Mouse (Mus musculus) forebrain, embryonic 12.5 days (tissue): ENCODE measurements around the gene Tmem274. TPM values are rescaled to one million over a fixed set of nuclear protein-coding genes. Genes with fewer than 3 reads are reported as not detected.
"Not testable (repeated sequence)": the region's sequence is repeated elsewhere in the genome, so short reads cannot be mapped to it uniquely, and the experiment has no call there.

ENCODE experiments used
- ATAC-seq: fragments of 200-750 bp; cut with Nextera tagmentation; 2 replicates; pipeline ENCODE4 v1.8.0; 2017; ENCODE audit warnings: moderate TSS enrichment; ENCODE audit not compliant: low FRiP score
- H3K27ac ChIP-seq: fragments of 300-500 bp; sonication (generic); 2 replicates; pipeline ENCODE4 v1.5.1; 2016; ENCODE audit warnings: mild to moderate bottlenecking
- H3K27me3 ChIP-seq: fragments of 300-500 bp; sonication (generic); 2 replicates; pipeline ENCODE4 v1.6.1; 2016; ENCODE audit warnings: mild to moderate bottlenecking
- H3K36me3 ChIP-seq: fragments of 300-500 bp; sonication (generic); replicated peaks from 2 replicates; pipeline ENCODE4 v1.6.1; 2016; ENCODE audit warnings: mild to moderate bottlenecking
- H3K4me1 ChIP-seq: fragments of 300-500 bp; sonication (generic); 2 replicates; pipeline ENCODE4 v1.6.1; 2016
- H3K4me2 ChIP-seq: fragments of 300-500 bp; sonication (generic); 2 replicates; pipeline ENCODE4 v1.6.1; 2016; ENCODE audit warnings: mild to moderate bottlenecking, moderate library complexity
- H3K4me3 ChIP-seq: fragments of 300-500 bp; sonication (generic); replicated peaks from 2 replicates; pipeline ENCODE4 v1.5.1; 2016; ENCODE audit warnings: mild to moderate bottlenecking
- H3K9ac ChIP-seq: fragments of 300-500 bp; sonication (generic); 2 replicates; pipeline ENCODE4 v1.6.1; 2016; ENCODE audit warnings: mild to moderate bottlenecking
- H3K9me3 ChIP-seq: fragments of 300-500 bp; sonication (generic); 2 replicates; pipeline ENCODE4 v1.6.1; 2016
- WGBS: fragments of 180-500 bp; shearing (Covaris S2); methylation state at CpG from one replicate; pipeline ENCODE4 v1.1.7; 2016; 5-methylcytosine and 5-hydroxymethylcytosine counted together
- polyA plus RNA-seq: library from polyadenylated mRNA; unstranded; fragments of >200 nt; fragmentation: Nextera tagmentation; extraction: Ambion mirVana; gene quantifications from 2 replicates; pipeline ENCODE4 v1.2.1, GENCODE M21; 2016

Gene Tmem274
- 0.55 and 0.69 TPM in 2 replicates for polyA plus RNA-seq

DNA sequence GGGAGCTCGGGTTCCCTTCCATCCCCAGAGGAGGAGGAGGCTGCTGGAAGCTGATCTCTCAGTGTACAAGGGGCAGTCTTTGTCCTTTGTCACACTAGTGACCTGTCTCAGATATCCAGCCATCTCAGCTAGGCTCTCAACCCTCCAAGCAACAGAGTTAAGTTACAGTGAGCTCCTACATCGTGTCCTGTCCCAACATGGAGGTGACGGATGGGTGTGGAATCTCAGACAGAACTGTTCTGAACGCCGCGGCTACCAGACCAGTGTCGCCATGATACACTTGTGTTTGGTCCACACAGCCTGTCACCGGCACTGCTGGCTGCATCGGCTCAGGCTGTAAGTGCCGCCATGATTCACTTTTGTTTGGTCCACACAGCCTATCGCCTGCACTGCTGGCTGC lies at the start of gene Tmem274:
Tmem274 (plus strand) TSS at position 301 of the 400 bp plus-strand sequence.
- Histone ChIP-seq H3K4me3 (no peak within 1 kb of the TSS), H3K27ac (no peak within 1 kb of the TSS), H3K9me3 (no peaks in the 10 kb centered on the region), H3K36me3 (peaks cover 19% of the 10 kb centered on the region), H3K9ac (no peak within 1 kb of the TSS), H3K4me1 (no peaks in the 10 kb centered on the region), H3K27me3 (no peaks in the 10 kb centered on the region), H3K4me2 (no peak within 1 kb of the TSS)
- 87% methylated on average over 11 of the region's 11 CpGs for WGBS
- no peak for ATAC-seq

DNA sequence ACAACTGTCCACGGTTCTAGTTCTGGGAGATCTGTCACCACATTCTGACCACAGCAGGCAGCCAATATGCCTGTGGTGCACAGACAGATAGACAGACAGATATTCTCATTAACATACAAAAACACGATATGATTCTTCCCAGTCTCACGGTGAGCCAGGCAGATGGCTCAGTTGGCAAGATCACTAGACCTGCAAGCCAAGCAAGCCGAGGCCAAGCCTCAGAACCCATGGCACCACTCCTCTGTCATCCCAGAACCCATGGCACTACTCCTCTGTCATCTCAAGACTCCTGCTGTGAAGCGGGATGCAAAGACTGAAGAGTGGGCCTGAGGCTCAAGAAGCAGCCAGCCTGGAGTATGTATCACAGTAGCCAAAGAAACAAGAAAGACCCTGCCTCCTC lies 47.6 kb upstream of the Tmem274 start:
- H3K9ac ChIP-seq = no peak overlapping the region
- 82% methylated on average over 5 of the region's 5 CpGs for WGBS

DNA sequence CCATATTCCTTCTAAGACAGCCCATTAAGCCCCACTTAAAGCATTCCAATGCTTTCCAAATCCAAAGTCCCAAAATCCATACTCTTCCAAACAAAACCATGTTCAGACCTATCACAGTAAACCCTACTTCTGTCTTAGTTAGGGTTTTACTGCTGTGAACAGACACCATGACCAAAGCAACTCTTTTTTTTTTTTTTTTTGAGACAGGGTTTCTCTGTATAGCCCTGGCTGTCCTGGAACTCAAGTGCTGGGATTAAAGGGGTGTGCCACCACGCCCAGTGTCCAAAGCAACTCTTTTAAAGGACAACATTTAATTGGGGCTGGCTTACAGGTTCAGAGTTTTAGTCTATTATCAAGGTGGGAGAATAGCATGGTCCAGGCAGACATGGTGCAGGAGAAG lies 45.3 kb upstream of the Tmem274 start:
- not testable (repeated sequence) for H3K4me1 ChIP-seq, H3K4me3 ChIP-seq, H3K9ac ChIP-seq, H3K9me3 ChIP-seq, H3K4me2 ChIP-seq, H3K36me3 ChIP-seq, ATAC-seq, H3K27me3 ChIP-seq, H3K27ac ChIP-seq
- WGBS = 76% methylated on average over 1 of the region's 1 CpGs

More for the DNA sequence above, 47.6 kb upstream of the Tmem274 start:
- no peak overlapping the region for H3K4me3 ChIP-seq
- H3K27ac ChIP-seq = no peak overlapping the region
- no peaks in the 10 kb centered on the region for H3K9me3 ChIP-seq
- ATAC-seq = no peak
- H3K27me3 ChIP-seq = no peaks in the 10 kb centered on the region
- H3K4me2 ChIP-seq = no peak overlapping the region
- no peaks in the 10 kb centered on the region for H3K36me3 ChIP-seq
- peaks cover 7% of the 10 kb centered on the region for H3K4me1 ChIP-seq

DNA sequence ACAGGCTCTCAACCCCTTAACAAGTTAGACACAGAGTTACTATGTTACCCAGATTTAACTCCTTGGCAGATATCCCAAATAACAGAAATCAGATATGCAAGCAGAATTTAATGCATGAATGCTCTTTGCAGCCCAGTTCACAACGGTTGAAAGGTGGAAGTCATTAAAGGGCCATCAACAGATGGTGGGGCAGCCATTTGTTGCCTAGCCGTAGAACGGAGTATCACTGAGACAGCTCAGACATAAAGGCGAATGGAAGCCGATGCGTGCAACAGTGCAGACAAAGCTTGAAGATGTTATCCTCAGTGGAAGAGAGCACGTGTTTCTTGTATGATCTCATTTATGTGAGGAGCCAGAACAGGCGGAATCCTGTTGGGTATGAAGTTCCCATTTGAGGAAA lies 36.6 kb upstream of the Tmem274 start:
- Histone ChIP-seq H3K27ac (no peak overlapping the region), H3K36me3 (no peaks in the 10 kb centered on the region), H3K9ac (no peak overlapping the region), H3K4me2 (no peak overlapping the region), H3K4me1 (peaks cover 12% of the 10 kb centered on the region), H3K4me3 (no peak overlapping the region), H3K9me3 (no peaks in the 10 kb centered on the region), H3K27me3 (no peaks in the 10 kb centered on the region)
- no peak for ATAC-seq
- WGBS = 73% methylated on average over 8 of the region's 8 CpGs

DNA sequence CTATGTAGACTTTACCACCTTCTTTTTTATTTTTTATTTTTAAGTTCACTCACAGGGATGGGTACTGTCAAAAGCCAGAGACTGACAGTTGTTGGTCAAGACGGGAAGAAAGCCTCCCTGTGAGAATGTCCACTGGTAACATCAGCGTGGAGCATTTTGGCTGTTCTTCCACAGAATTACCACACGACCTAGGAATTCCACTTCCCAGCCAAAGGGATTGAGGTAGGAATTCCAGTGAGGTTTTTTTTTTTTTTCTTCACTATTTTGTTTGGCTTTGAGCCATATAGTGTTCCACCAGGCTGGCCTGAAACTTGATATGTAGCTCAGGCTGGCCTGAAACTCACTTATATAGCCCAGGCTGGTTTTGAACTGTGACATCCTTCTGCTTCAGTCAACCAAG lies 34.7 kb upstream of the Tmem274 start:
- Histone ChIP-seq H3K27me3 (no peaks in the 10 kb centered on the region), H3K36me3 (no peaks in the 10 kb centered on the region), H3K9me3 (no peaks in the 10 kb centered on the region), H3K27ac (no peak overlapping the region), H3K9ac (no peak overlapping the region), H3K4me3 (no peak overlapping the region), H3K4me2 (no peak overlapping the region), H3K4me1 (peaks cover 21% of the 10 kb centered on the region)
- 70% methylated on average over 3 of the region's 3 CpGs for WGBS
- ATAC-seq = no peak

DNA sequence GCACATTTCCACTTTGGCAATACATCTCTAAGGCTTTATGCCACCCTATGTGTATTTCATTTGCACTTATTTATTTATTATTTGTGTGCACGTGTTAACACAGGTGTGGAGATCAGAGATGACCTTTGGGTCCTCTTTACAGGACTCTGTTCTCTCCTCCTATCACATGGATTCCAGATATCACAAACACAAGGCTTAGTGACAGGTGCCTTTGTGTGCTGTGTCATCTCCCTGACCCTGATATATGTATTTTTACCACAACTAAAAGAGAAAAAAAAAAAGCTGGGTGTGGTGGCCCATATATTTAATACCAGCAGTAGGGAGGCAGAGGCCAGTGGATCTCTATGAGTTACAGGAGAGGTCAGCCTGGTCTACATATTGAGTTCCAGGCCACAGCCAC lies 32.7 kb upstream of the Tmem274 start:
- WGBS = 74% methylated on average over 1 of the region's 1 CpGs
- peaks cover 21% of the 10 kb centered on the region for H3K4me1 ChIP-seq
- H3K36me3 ChIP-seq = no peaks in the 10 kb centered on the region
- no peak overlapping the region for H3K4me3 ChIP-seq
- no peaks in the 10 kb centered on the region for H3K27me3 ChIP-seq
- peak overlapping the region; percentile 61; the same call in 1 of the 2 replicates for H3K9ac ChIP-seq
- peak overlapping the region; percentile 59 for H3K4me2 ChIP-seq
- no peak for ATAC-seq
- H3K9me3 ChIP-seq = no peaks in the 10 kb centered on the region
- peak overlapping the region; percentile 95 for H3K27ac ChIP-seq

DNA sequence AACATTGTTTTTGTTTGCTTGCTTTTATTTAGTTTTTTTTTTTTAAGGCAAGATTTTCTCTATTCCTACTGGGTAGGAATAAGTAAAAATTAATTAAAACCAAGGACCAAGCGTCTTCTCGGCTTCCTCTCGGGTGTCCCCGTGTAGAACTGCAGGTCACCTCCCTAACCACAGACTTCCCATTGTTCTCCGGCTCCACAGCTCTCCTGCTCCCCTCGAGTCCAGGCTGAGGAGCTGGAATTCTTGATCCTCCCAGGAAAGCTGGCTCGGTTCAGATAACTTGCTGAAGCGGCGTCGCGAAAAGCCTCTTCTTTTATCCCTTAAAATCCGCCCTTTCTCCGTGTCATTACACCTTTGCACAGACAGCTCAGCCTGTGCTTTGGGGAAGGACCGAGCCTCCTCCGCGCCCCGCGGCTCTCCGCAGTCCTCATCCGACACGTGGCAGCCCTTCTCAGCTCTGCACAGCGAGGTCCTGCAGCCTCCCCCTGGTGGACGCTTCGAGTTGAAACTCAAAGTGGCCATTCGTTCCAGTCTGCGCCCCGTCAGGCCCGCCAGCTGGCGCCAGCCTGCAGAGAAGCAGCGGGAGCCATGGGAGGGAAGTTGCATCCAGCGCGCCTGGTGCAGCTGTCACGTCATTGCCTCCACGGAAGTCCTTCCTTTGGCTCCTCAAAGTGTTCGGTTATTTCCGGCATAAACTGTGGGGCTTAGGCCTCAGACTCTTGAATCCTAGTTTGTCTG lies 32.0 kb upstream of the Tmem274 start:
- WGBS = under 1% methylated on average over 36 of the region's 36 CpGs

DNA sequence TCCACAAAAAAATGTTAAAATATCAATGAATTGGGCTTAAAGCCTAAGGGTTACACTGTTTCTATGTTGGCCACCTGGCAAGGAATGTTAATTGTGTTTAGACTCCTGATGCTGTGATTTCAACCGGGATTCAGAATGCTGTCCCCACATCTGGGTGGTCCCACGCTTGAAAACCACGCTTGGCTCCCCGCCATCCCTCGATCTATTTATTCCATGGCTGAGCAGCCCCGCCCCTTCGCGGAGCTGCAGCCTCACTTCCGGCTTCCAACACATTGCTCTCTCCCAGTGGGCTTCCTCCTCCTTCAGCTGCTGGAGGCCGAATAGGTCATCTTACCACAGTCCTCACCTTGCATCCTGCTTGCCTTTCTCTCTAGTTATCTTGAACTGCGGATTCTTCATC lies 31.3 kb upstream of the Tmem274 start:
- H3K27me3 ChIP-seq = no peaks in the 10 kb centered on the region
- WGBS = under 1% methylated on average over 11 of the region's 11 CpGs
- peak overlapping the region; percentile 33; the same call in 1 of the 2 replicates for H3K4me3 ChIP-seq
- H3K27ac ChIP-seq = peak overlapping the region; percentile 95
- H3K4me1 ChIP-seq = peaks cover 21% of the 10 kb centered on the region
- H3K9ac ChIP-seq = peak overlapping the region; percentile 61; the same call in 1 of the 2 replicates
- peak overlapping the region; percentile 59 for H3K4me2 ChIP-seq
- H3K9me3 ChIP-seq = no peaks in the 10 kb centered on the region
- no peaks in the 10 kb centered on the region for H3K36me3 ChIP-seq
- ATAC-seq = peak; percentile 68

More for the DNA sequence above, 32.0 kb upstream of the Tmem274 start:
- no peaks in the 10 kb centered on the region for H3K36me3 ChIP-seq
- ATAC-seq = peak; percentile 98
- H3K9ac ChIP-seq = peak overlapping the region; percentile 61
- H3K27me3 ChIP-seq = no peaks in the 10 kb centered on the region
- H3K4me1 ChIP-seq = peaks cover 21% of the 10 kb centered on the region
- H3K9me3 ChIP-seq = no peaks in the 10 kb centered on the region
- peak overlapping the region; percentile 59 for H3K4me2 ChIP-seq
- peak overlapping the region; percentile 95 for H3K27ac ChIP-seq
- H3K4me3 ChIP-seq = peak overlapping the region; percentile 33

DNA sequence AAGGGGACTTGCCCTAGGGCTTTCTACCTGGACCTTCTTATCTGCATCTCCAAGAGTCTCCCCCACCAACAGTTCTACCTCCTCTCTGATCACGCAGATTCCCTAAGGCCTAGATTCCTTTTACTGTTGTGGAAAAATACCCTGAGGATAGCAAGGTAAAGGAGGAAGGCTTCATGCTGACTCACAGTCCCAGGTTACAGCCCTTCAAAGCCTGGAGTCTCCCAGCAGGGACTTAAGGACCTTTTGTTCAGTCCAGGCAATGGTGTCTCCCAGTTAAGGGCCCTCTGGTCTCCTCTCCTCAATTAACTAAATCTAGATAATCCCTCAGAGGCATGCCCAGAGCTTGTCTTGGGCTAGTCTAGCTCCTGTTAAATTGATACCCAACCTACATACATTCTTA lies 30.9 kb upstream of the Tmem274 start:
- Histone ChIP-seq H3K4me3 (no peak overlapping the region), H3K27ac (peak overlapping the region; percentile 95), H3K27me3 (no peaks in the 10 kb centered on the region), H3K9me3 (no peaks in the 10 kb centered on the region), H3K36me3 (no peaks in the 10 kb centered on the region), H3K4me2 (peak overlapping the region; percentile 59), H3K9ac (no peak overlapping the region), H3K4me1 (peaks cover 21% of the 10 kb centered on the region)
- no peak for ATAC-seq
- 8% methylated on average over 1 of the region's 1 CpGs for WGBS

DNA sequence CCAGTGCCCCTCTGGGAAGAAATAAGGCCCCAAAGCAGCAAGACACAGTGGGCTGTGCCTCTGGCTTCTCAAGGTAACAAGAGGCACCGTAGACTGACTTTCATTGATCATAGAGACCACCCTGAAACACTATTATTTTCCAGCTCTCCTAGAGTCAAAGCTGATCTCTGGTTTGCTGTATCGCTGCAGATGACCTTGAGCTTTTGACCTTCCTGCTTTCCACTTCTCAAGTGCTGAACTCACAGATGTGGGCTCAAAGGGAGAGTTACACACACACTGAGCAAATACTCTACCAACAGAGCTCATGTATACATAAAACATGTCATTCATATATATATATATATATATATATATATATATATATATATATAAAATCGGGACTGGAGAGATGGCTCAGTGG lies 26.5 kb upstream of the Tmem274 start:
- Histone ChIP-seq H3K4me1 (peaks cover 8% of the 10 kb centered on the region), H3K4me3 (no peak overlapping the region), H3K27ac (no peak overlapping the region), H3K9me3 (no peaks in the 10 kb centered on the region), H3K27me3 (no peaks in the 10 kb centered on the region), H3K36me3 (no peaks in the 10 kb centered on the region), H3K9ac (no peak overlapping the region), H3K4me2 (no peak overlapping the region)
- 93% methylated on average over 3 of the region's 3 CpGs for WGBS
- no peak for ATAC-seq

DNA sequence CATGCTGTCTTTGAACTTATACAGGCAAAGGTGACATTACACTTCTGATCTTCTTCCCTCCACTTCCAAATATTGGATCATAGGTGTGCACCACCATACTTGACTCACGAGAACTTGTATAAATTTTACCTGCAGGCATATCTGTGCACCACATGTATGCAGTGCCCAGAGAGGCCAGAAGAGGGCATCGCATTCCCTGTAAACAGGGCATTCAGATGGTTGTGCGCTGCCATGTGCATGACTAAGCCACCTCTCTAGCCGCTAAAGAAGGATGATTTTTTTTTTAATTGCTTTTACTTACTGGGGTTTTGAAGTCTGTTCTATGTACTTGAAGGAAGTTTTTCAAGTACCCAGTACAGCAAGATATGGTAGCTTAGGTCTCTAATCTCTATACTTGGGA lies 23.5 kb upstream of the Tmem274 start:
- WGBS = 85% methylated on average over 4 of the region's 4 CpGs
- Histone ChIP-seq H3K4me2 (no peak overlapping the region), H3K4me3 (no peak overlapping the region), H3K4me1 (no peaks in the 10 kb centered on the region), H3K9me3 (no peaks in the 10 kb centered on the region), H3K27me3 (no peaks in the 10 kb centered on the region), H3K36me3 (no peaks in the 10 kb centered on the region), H3K27ac (no peak overlapping the region), H3K9ac (no peak overlapping the region)
- no peak for ATAC-seq

DNA sequence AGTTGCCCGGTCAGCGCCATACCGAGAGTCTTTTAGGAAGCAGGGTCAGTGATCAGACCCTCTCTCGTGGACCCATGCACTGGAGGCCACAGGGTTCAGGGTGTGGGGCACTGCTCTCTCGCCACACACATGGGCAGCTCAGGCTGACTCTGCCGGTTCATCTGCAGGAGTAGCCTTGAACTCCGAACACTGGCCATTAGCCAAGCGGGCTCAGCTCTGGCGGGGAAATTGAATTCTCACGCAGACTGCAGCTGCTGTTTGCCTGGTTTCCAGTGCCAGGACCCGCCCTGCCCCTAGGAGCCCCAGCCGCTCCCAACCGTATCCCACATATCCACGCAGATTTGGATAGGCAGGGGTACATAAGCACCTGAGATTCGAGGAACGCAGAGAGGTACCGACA lies 22.9 kb upstream of the Tmem274 start:
- 0 out of 2 replicates have a peak overlapping the region, but pooled peaks have one; percentile 7 for H3K9ac ChIP-seq
- no peak overlapping the region for H3K4me3 ChIP-seq
- H3K27me3 ChIP-seq = no peaks in the 10 kb centered on the region
- ATAC-seq = no peak
- no peak overlapping the region for H3K4me2 ChIP-seq
- H3K4me1 ChIP-seq = no peaks in the 10 kb centered on the region
- H3K27ac ChIP-seq = no peak overlapping the region
- no peaks in the 10 kb centered on the region for H3K9me3 ChIP-seq
- 91% methylated on average over 17 of the region's 17 CpGs for WGBS
- H3K36me3 ChIP-seq = no peaks in the 10 kb centered on the region

DNA sequence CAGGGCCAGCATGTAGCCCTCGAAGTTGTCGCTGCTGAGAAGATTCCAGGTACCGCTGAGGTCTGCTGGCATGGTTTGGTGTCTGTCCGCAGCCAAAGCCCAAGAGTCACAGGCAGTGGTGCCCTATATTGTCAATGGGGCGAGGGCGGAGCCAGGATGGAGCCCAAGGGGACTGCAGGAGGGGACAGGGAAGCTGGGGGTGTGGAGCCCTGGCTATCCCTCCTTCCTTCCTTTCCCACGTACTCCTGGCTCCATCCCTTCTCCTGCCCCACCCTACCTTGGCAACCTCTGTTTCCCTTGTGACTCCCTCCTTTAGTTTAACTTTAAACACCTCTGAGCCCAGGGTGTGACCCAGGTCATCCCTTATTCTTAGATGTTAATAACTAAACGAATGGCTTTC lies 22.3 kb upstream of the Tmem274 start, which contains the start of gene Rbp7:
Rbp7 (minus strand) TSS at position 100 of the 400 bp plus-strand sequence.
- Histone ChIP-seq H3K36me3 (no peaks in the 10 kb centered on the region), H3K4me3 (no peak within 1 kb of the TSS), H3K9me3 (no peaks in the 10 kb centered on the region), H3K4me2 (no peak within 1 kb of the TSS), H3K9ac (0 out of 2 replicates have a peak within 1 kb of the TSS, but pooled peaks have one; percentile 7), H3K4me1 (no peaks in the 10 kb centered on the region), H3K27me3 (no peaks in the 10 kb centered on the region), H3K27ac (no peak within 1 kb of the TSS)
- no peak for ATAC-seq
- 57% methylated on average over 8 of the region's 8 CpGs for WGBS
